Mouse (Mus musculus): ENCODE measurements at regions not wholly inside any gene's neighbourhood (a gene's known extent, or its start where the extent isn't known, plus 50 kb on each side); places are given as distances from the start of the nearest gene placed in this dataset.

DNA sequence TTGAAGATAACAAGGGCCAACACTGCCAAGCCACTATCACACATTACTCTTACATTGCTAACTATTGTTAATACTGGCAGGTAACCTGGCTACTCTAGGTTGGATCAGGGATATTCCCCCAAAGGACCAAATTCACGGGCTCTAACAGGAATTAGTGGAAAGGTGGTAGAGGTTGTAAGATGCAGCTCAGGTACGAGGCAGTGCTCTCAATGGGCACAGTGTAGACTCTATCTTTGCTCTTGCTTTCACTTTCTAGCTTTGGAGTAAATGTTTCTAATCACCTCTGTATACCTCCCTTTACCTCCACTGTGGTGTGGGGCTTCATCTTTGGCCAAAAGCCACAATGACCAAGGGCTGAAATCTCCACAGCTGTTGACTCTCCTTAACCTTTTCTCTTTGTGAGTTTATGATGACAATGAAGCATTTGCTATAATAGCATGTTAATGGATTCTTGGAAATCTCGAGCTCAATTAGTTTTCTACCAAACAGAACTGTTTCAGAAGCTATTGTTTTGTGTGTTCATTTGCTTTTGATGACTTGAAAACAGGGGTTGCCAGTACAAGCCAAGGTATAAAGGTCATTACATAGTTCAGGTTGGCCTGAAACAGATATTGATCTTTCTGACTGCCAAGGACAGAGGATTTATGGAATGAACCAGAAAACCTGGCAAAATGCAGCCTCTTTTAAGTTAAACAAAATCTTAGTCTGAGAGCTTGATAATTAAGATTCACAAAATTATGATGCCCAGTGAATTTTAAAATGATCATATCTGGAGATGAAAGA is 454.1 kb downstream of the 1190002N15Rik start:
- no peaks in the 10 kb centered on the region for H3K4me1 ChIP-seq (ENCODE audit: control insufficient read depth, insufficient read depth, low read length)
- 79% methylated on average over 3 of the region's 3 CpGs for whole genome bisulfite sequencing
- H3K4me2 ChIP-seq (replicated peaks; ENCODE audit: low read depth, low read length, severe bottlenecking), result no peak overlapping the region
- no peak for DNase-seq (ENCODE audit: low spot score)
- H3K27ac ChIP-seq (replicated peaks; ENCODE audit: low read depth, low read length), result no peak overlapping the region
- no peaks in the 10 kb centered on the region for H3K9me3 ChIP-seq (ENCODE audit: control insufficient read depth, low read length)
- no peak for ATAC-seq (ENCODE audit: low FRiP score, low read depth)
- H3K36me3 ChIP-seq (ENCODE audit: control insufficient read depth, insufficient read depth, low read length), result no peaks in the 10 kb centered on the region
- no peak for TF ChIP-seq POLR2A (IDR thresholded peaks at IDR 0.05; ENCODE audit: borderline replicate concordance, extremely low read depth, insufficient read depth, insufficient read length)
- H3K27me3 ChIP-seq (ENCODE audit: control insufficient read depth, insufficient read depth, low read length), result no peaks in the 10 kb centered on the region
- H3K4me3 ChIP-seq (replicated peaks; ENCODE audit: low read length), result no peak overlapping the region
- no peak overlapping the region for H3K9ac ChIP-seq (ENCODE audit: low read depth, low read length, severe bottlenecking)

GRCm38 (mm10) chr9:94074904-94075303 is 463.0 kb downstream of the 1190002N15Rik start:
- H3K9me3 ChIP-seq (ENCODE audit: control insufficient read depth, low read length), result no peaks in the 10 kb centered on the region
- no peak for ATAC-seq (ENCODE audit: low FRiP score, low read depth)

DNA sequence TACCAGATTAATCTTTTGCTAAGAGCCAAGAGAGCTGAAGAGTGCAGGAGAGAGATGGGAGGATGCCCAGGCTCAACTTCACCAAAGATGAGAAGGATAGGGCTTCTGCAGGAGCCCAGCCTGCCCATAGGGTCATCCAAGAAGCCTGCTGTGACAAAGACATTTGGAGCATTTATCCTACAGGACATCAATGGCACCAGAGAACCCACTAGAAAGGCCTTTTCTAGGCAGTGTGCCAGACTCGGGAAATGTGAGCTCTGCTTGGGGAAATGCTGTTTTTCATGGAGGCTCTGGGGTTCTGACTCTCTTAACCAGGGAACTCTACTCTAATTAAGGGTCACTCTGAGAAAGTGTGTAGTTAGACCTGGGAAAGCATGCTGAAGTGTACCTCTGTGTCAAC is 470.8 kb downstream of the 1190002N15Rik start:
- Histone ChIP-seq H3K9me3 (ENCODE audit: control insufficient read depth, low read length) (no peaks in the 10 kb centered on the region), H3K4me2 (replicated peaks; ENCODE audit: low read depth, low read length, severe bottlenecking) (no peak overlapping the region), H3K4me3 (replicated peaks; ENCODE audit: low read length) (no peak overlapping the region), H3K9ac (ENCODE audit: low read depth, low read length, severe bottlenecking) (no peak overlapping the region), H3K36me3 (ENCODE audit: control insufficient read depth, insufficient read depth, low read length) (no peaks in the 10 kb centered on the region), H3K4me1 (ENCODE audit: control insufficient read depth, insufficient read depth, low read length) (no peaks in the 10 kb centered on the region), H3K27me3 (ENCODE audit: control insufficient read depth, insufficient read depth, low read length) (no peaks in the 10 kb centered on the region), H3K27ac (replicated peaks; ENCODE audit: low read depth, low read length) (no peak overlapping the region)
- whole genome bisulfite sequencing, result 43% methylated on average over 1 of the region's 1 CpGs
- TF ChIP-seq POLR2A (IDR thresholded peaks at IDR 0.05; ENCODE audit: borderline replicate concordance, extremely low read depth, insufficient read depth, insufficient read length), result no peak
- no peak; the same call in 1 of the 2 replicates for ATAC-seq (ENCODE audit: low FRiP score, low read depth)
- peak; percentile 35 for DNase-seq (ENCODE audit: low spot score)

More at GRCm38 (mm10) chr9:94074904-94075303, 463.0 kb downstream of the 1190002N15Rik start:
- no peak overlapping the region for H3K27ac ChIP-seq (replicated peaks; ENCODE audit: low read depth, low read length)
- no peak for TF ChIP-seq POLR2A (IDR thresholded peaks at IDR 0.05; ENCODE audit: borderline replicate concordance, extremely low read depth, insufficient read depth, insufficient read length)
- no peak overlapping the region for H3K4me3 ChIP-seq (replicated peaks; ENCODE audit: low read length)
- H3K9ac ChIP-seq (ENCODE audit: low read depth, low read length, severe bottlenecking), result no peak overlapping the region
- DNase-seq (ENCODE audit: low spot score), result no peak
- H3K4me1 ChIP-seq (ENCODE audit: control insufficient read depth, insufficient read depth, low read length), result no peaks in the 10 kb centered on the region
- no peaks in the 10 kb centered on the region for H3K36me3 ChIP-seq (ENCODE audit: control insufficient read depth, insufficient read depth, low read length)
- WGBS, result 41% methylated on average over 2 of the region's 2 CpGs
- no peak overlapping the region for H3K4me2 ChIP-seq (replicated peaks; ENCODE audit: low read depth, low read length, severe bottlenecking)
- H3K27me3 ChIP-seq (ENCODE audit: control insufficient read depth, insufficient read depth, low read length), result no peaks in the 10 kb centered on the region

- TF ChIP-seq POLR2A (IDR thresholded peaks at IDR 0.05; ENCODE audit: borderline replicate concordance, extremely low read depth, insufficient read depth, insufficient read length), result no peak
- H3K36me3 ChIP-seq (ENCODE audit: control insufficient read depth, insufficient read depth, low read length), result no peaks in the 10 kb centered on the region
- H3K27me3 ChIP-seq (ENCODE audit: control insufficient read depth, insufficient read depth, low read length), result no peaks in the 10 kb centered on the region
- H3K4me3 ChIP-seq (replicated peaks; ENCODE audit: low read length), result no peak overlapping the region
- DNase-seq (ENCODE audit: low spot score), result no peak
- WGBS, result 80% methylated on average over 4 of the region's 4 CpGs
- H3K9me3 ChIP-seq (ENCODE audit: control insufficient read depth, low read length), result no peaks in the 10 kb centered on the region
- H3K4me1 ChIP-seq (ENCODE audit: control insufficient read depth, insufficient read depth, low read length), result no peaks in the 10 kb centered on the region
- no peak overlapping the region for H3K9ac ChIP-seq (ENCODE audit: low read depth, low read length, severe bottlenecking)
- no peak overlapping the region for H3K27ac ChIP-seq (replicated peaks; ENCODE audit: low read depth, low read length)
- H3K4me2 ChIP-seq (replicated peaks; ENCODE audit: low read depth, low read length, severe bottlenecking), result no peak overlapping the region
- no peak for ATAC-seq (ENCODE audit: low FRiP score, low read depth)
Measured at GRCm38 (mm10) chr9:94053229-94053628, 484.7 kb downstream of the 1190002N15Rik start.

- no peaks in the 10 kb centered on the region for H3K27me3 ChIP-seq (ENCODE audit: control insufficient read depth, insufficient read depth, low read length)
- no peak overlapping the region for H3K4me3 ChIP-seq (replicated peaks; ENCODE audit: low read length)
- ATAC-seq (ENCODE audit: low FRiP score, low read depth) (no peak), DNase-seq (ENCODE audit: low spot score) (no peak)
- no peak overlapping the region for H3K9ac ChIP-seq (ENCODE audit: low read depth, low read length, severe bottlenecking)
- H3K36me3 ChIP-seq (ENCODE audit: control insufficient read depth, insufficient read depth, low read length), result no peaks in the 10 kb centered on the region
- H3K4me2 ChIP-seq (replicated peaks; ENCODE audit: low read depth, low read length, severe bottlenecking), result no peak overlapping the region
- no peaks in the 10 kb centered on the region for H3K9me3 ChIP-seq (ENCODE audit: control insufficient read depth, low read length)
- TF ChIP-seq POLR2A (IDR thresholded peaks at IDR 0.05; ENCODE audit: borderline replicate concordance, extremely low read depth, insufficient read depth, insufficient read length), result no peak
- peaks cover 11% of the 10 kb centered on the region; the same call in 1 of the 2 replicates for H3K4me1 ChIP-seq (ENCODE audit: control insufficient read depth, insufficient read depth, low read length)
- 73% methylated on average over 7 of the region's 7 CpGs for WGBS
- no peak overlapping the region for H3K27ac ChIP-seq (replicated peaks; ENCODE audit: low read depth, low read length)
Measured at GRCm38 (mm10) chr9:94047845-94048244, 490.0 kb downstream of the 1190002N15Rik start.

Measured in limb, embryonic 14.5 days (tissue).